Mouse (Mus musculus): ENCODE data around the gene Gm9639.
"Not testable (repeated sequence)": the region's sequence is repeated elsewhere in the genome, so short reads cannot be mapped to it uniquely, and the experiment has no call there.

Gene Gm9639

DNA sequence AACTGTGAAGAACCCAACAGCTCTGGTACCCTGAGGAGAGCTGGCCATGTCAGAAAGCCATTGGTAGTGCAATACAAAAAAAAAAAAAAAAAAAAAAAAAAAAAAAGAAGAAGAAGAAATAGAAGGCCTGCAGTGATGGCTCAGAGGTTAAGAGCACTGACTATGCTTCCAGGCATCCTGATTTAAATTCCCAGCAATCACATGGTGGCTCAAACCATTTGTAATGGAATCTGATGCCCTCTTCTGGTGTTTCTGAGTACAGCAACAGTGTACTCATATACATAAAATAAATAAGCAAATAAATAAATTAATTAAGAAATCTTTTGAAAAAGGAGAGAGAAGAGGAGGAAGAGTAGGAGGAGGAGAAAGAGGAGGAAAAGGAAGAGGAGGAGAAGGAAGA lies 41.4 kb downstream of the Gm9639 start:
- no peak for DNase-seq (ENCODE audit: low spot score)

DNA sequence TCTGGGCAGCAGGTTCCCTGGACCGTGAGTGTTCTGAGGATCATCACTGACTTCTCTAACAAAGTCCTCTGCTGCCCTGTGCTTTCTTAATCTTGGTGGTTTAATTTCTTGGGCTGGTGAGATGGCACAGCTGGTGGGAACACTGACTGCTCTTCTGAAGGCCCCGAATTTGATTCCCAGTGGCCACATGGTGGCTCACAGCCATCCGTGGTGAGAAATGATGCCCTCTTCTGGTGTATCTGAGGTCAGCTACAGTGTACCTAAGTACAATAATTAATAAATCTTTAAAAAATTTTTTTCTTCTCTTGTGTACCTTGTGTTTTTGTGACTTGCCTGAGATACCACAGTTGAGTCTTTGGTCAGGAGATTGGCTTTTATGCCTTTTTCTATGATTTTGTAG lies 42.6 kb downstream of the Gm9639 start:
- DNase-seq (ENCODE audit: low spot score) = not testable (repeated sequence)

DNA sequence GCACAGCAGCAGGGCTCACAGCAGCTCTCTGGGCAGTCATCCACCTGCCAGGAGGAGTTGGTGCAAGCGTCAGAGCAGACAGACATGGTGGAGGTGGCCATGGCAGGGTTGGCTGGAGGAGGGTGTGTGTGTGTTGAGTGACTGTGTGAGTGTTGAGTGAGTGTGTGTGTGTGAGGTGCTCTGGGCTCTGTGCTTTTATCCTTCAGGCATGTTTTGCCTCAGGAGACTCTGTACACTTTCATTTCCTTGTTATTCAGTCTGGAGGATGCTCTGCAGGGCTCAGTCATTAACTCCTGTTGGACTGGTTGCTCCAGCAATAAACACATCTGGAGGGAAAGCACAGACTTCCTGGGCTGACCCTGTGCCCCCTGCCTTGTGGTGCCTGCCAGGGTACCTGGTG lies 43.6 kb downstream of the Gm9639 start, which contains the start of gene Gm9736:
Gm9736 (minus strand) TSS at position 101 of the 400 bp plus-strand sequence.
- DNase-seq (ENCODE audit: low spot score) = not testable (repeated sequence)

DNA sequence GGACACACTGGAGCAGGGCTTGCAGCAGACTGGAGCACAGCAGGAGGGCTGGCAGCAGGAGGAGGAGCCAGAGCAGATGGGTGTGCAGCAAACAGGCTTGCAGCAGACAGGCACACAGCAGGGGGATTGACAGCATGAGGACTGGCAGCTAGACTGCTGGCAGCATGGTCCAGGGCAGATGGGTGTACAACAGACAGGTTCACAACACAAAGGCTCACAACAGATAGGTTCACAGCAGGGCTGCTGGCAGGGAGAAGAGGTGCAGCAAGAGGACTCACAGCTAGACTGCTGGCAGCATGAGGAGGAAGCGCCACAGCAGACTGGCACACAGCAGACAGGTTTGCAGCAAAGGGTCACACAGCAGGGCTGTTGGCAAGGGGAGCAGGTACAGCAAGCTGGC lies 44.2 kb downstream of the Gm9639 start:
- DNase-seq (ENCODE audit: low spot score) = not testable (repeated sequence)
